Mouse (Mus musculus) spleen, adult 2 months (tissue): Measurements from ENCODE around the gene Zfp831.

Experiments used
- CTCF ChIP-seq: fragments of 200-500 bp; IDR thresholded peaks from 2 replicates; pipeline ENCODE4 v1.5.1; 2011; ENCODE audit warnings: mild to moderate bottlenecking, inconsistent platforms; ENCODE audit not compliant: insufficient read depth, insufficient read length, insufficient replicate concordance; ENCODE audit errors: extremely low read depth
- POLR2A ChIP-seq: fragments of 200-500 bp; IDR thresholded peaks from 2 replicates; pipeline ENCODE4 v1.6.1; 2011; ENCODE audit warnings: low read depth, low read length, inconsistent platforms

DNA sequence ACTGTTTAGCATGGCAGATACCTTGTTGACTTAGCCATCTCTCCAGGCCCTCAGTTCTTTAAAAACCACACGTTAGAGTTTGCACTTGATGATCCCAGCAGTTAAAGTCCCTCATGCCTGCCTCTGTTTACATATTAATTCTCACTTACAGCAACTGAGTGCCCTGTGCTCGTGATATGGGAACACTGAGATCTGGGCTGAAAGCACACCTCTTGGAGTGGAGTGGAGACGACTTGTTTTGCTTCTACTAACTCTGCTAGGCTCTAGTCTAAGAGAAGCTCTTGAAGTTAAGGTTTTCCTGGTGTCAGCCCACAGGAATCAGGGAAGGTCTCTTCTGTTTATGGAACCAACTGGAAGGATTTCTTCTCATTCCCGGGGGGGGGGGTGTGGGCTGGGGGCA lies 9.5 kb downstream of the Zfp831 start:
- TF ChIP-seq CTCF (no peak), POLR2A (no peak)
